Mouse (Mus musculus) erythroblast, embryonic 14.5 days (primary cell): ENCODE data around the gene Actl6b.

Experiments
- GATA1 ChIP-seq: IDR thresholded peaks from 2 replicates; pipeline ENCODE4 v1.6.1; 2012; ENCODE audit warnings: low read length, inconsistent platforms, mixed read lengths
- TAL1 ChIP-seq: IDR thresholded peaks from 3 replicates; pipeline ENCODE4 v1.6.1; 2012; ENCODE audit warnings: low read length, inconsistent platforms, mixed read lengths

GRCm38 (mm10) chr5:137531414-137532130 is 21.7 kb upstream of the Actl6b start:
- TF ChIP-seq GATA1 (no peak), TAL1 (no peak)
